Mouse (Mus musculus) limb, embryonic 14.5 days (tissue): ENCODE measurements around the gene Fam240b. TPM values are rescaled to one million over a fixed set of nuclear protein-coding genes. Genes with fewer than 3 reads are reported as not detected.
A peak's percentile ranks its signal among the peaks of the same experiment; 100 is the strongest.

Experiments used
- ATAC-seq: fragments of 200-750 bp; cut with Nextera tagmentation; 2 replicates; pipeline ENCODE4 v1.8.0; 2017; ENCODE audit warnings: low read depth, moderate number of reproducible peaks, moderate TSS enrichment; ENCODE audit not compliant: low FRiP score
- DNase-seq: peaks from one replicate; pipeline ENCODE4 v3.0.0-alpha.2; 2015; ENCODE audit warnings: low spot score
- H3K27ac ChIP-seq: fragments of 300-500 bp; sonication (generic); replicated peaks from 2 replicates; pipeline ENCODE4 v1.5.1; 2014; ENCODE audit warnings: low read depth, mild to moderate bottlenecking, low read length, moderate library complexity, mixed read lengths
- H3K27me3 ChIP-seq: fragments of 300-500 bp; sonication (generic); 2 replicates; pipeline ENCODE4 v1.6.1; 2014; ENCODE audit warnings: low read length, mixed read lengths; ENCODE audit not compliant: control insufficient read depth, insufficient read depth
- H3K36me3 ChIP-seq: fragments of 300-500 bp; sonication (generic); 2 replicates; pipeline ENCODE4 v1.6.1; 2014; ENCODE audit warnings: mild to moderate bottlenecking, low read length, moderate library complexity, mixed read lengths; ENCODE audit not compliant: control insufficient read depth, insufficient read depth
- H3K4me1 ChIP-seq: fragments of 300-500 bp; sonication (generic); 2 replicates; pipeline ENCODE4 v1.6.1; 2014; ENCODE audit warnings: antibody characterized with exemption, low read length, mixed read lengths; ENCODE audit not compliant: control insufficient read depth, insufficient read depth
- H3K4me2 ChIP-seq: fragments of 300-500 bp; sonication (generic); replicated peaks from 2 replicates; pipeline ENCODE4 v1.6.1; 2014; ENCODE audit warnings: low read depth, mild to moderate bottlenecking, low read length, moderate library complexity; ENCODE audit not compliant: severe bottlenecking
- H3K4me3 ChIP-seq: fragments of 300-500 bp; sonication (generic); replicated peaks from 2 replicates; pipeline ENCODE4 v1.5.1; 2014; ENCODE audit warnings: low read length
- H3K9ac ChIP-seq: fragments of 300-500 bp; sonication (generic); 2 replicates; pipeline ENCODE4 v1.6.1; 2014; ENCODE audit warnings: mild to moderate bottlenecking, low read depth, low read length, moderate library complexity; ENCODE audit not compliant: severe bottlenecking
- H3K9me3 ChIP-seq: fragments of 300-500 bp; sonication (generic); 2 replicates; pipeline ENCODE4 v1.6.1; 2016; ENCODE audit warnings: low read length; ENCODE audit not compliant: control insufficient read depth
- POLR2A ChIP-seq: fragments of 200-500 bp; IDR thresholded peaks from 2 replicates; pipeline ENCODE4 v1.8.0; 2012; ENCODE audit warnings: inconsistent platforms, mild to moderate bottlenecking, moderate library complexity, borderline replicate concordance; ENCODE audit not compliant: insufficient read depth, insufficient read length; ENCODE audit errors: extremely low read depth
- WGBS: fragments of 180-500 bp; shearing (Covaris S2); extraction: QIAGEN DNeasy Blood & Tissue Kit; methylation state at CpG from one replicate; pipeline ENCODE4 v1.1.7; 2014; 5-methylcytosine and 5-hydroxymethylcytosine counted together
- polyA plus RNA-seq, 2 experiments: library from polyadenylated mRNA; depleted of rRNA in 1 of 2; stranded (reverse) in 1 of 2; unstranded in 1 of 2; fragments of >200 nt; fragmentation: Nextera tagmentation in 1 of 2; extraction: Ambion mirVana in 1 of 2; gene quantifications; 2 replicates each; pipeline versions ENCODE4 v1.2.1 to v1.2.3; 2012 to 2014

Fam240b gene
- polyA plus RNA-seq, 2 experiments, result not detected

GRCm38 (mm10) chr13:64440592-64440991 is 57.0 kb downstream of the Fam240b start:
- no peak for ATAC-seq
- TF ChIP-seq POLR2A, result no peak
- no peaks in the 10 kb centered on the region for H3K4me1 ChIP-seq
- peaks cover 11% of the 10 kb centered on the region; the same call in 1 of the 2 replicates for H3K36me3 ChIP-seq
- no peak overlapping the region for H3K4me3 ChIP-seq
- no peak for DNase-seq
- H3K9me3 ChIP-seq, result no peaks in the 10 kb centered on the region
- no peak overlapping the region for H3K4me2 ChIP-seq
- H3K27ac ChIP-seq, result no peak overlapping the region
- H3K9ac ChIP-seq, result no peak overlapping the region
- no peaks in the 10 kb centered on the region for H3K27me3 ChIP-seq
- 61% methylated on average over 4 of the region's 4 CpGs for WGBS

GRCm38 (mm10) chr13:64439471-64439870 is 58.1 kb downstream of the Fam240b start:
- Histone ChIP-seq H3K27me3 (no peaks in the 10 kb centered on the region), H3K9ac (no peak overlapping the region), H3K4me1 (no peaks in the 10 kb centered on the region), H3K27ac (no peak overlapping the region), H3K4me2 (no peak overlapping the region), H3K9me3 (no peaks in the 10 kb centered on the region), H3K36me3 (peaks cover 11% of the 10 kb centered on the region; the same call in 1 of the 2 replicates), H3K4me3 (no peak overlapping the region)
- no peak for DNase-seq
- TF ChIP-seq POLR2A, result no peak
- no peak for ATAC-seq
- 78% methylated on average over 5 of the region's 5 CpGs for WGBS

- Histone ChIP-seq H3K4me2 (no peak overlapping the region), H3K36me3 (peaks cover 11% of the 10 kb centered on the region; the same call in 1 of the 2 replicates), H3K4me3 (no peak overlapping the region), H3K9ac (no peak overlapping the region), H3K27me3 (no peaks in the 10 kb centered on the region), H3K4me1 (no peaks in the 10 kb centered on the region), H3K9me3 (no peaks in the 10 kb centered on the region), H3K27ac (no peak overlapping the region)
- no peak for TF ChIP-seq POLR2A
- ATAC-seq (peak; percentile 70), DNase-seq (peak; percentile 61)
- 59% methylated on average over 9 of the region's 9 CpGs for WGBS
Measured at GRCm38 (mm10) chr13:64438863-64439452, 58.6 kb downstream of the Fam240b start.

GRCm38 (mm10) chr13:64437801-64438200 is 59.8 kb downstream of the Fam240b start:
- no peak for TF ChIP-seq POLR2A
- Histone ChIP-seq H3K4me2 (no peak overlapping the region), H3K4me3 (no peak overlapping the region), H3K27ac (no peak overlapping the region), H3K36me3 (peaks cover 11% of the 10 kb centered on the region; the same call in 1 of the 2 replicates), H3K9me3 (no peaks in the 10 kb centered on the region), H3K27me3 (no peaks in the 10 kb centered on the region), H3K9ac (no peak overlapping the region), H3K4me1 (no peaks in the 10 kb centered on the region)
- WGBS, result 65% methylated on average over 7 of the region's 7 CpGs
- DNase-seq (no peak), ATAC-seq (no peak)

GRCm38 (mm10) chr13:64432017-64432995 is 65.3 kb downstream of the Fam240b start, which contains the start of gene Cdk20:
TSS of gene Cdk20 (plus strand) at chr13:64432314.
- WGBS, result 1% methylated on average over 57 of the region's 57 CpGs
- peak; percentile 99 for ATAC-seq
- peak; percentile 97 for DNase-seq

More at GRCm38 (mm10) chr13:64432017-64432995, 65.3 kb downstream of the Fam240b start, which contains the start of gene Cdk20:
- no peaks in the 10 kb centered on the region for H3K9me3 ChIP-seq
- H3K9ac ChIP-seq, result peak within 1 kb of the TSS; percentile 57
- peak within 1 kb of the TSS; percentile 81 for H3K27ac ChIP-seq
- no peaks in the 10 kb centered on the region for H3K27me3 ChIP-seq
- peaks cover 4% of the 10 kb centered on the region for H3K4me1 ChIP-seq
- TF ChIP-seq POLR2A, result no peak
- peak within 1 kb of the TSS; percentile 64 for H3K4me2 ChIP-seq
- no peaks in the 10 kb centered on the region for H3K36me3 ChIP-seq
- H3K4me3 ChIP-seq, result peak within 1 kb of the TSS; percentile 56

Other genes starting within 250 kb of the Fam240b start
- gene Cdc14b, start 222.5 kb downstream of the Fam240b start, polyA plus RNA-seq (2012; rRNA removed), result 15.3 TPM in 2 replicates
- gene Cdc14b, start 222.5 kb downstream of the Fam240b start, polyA plus RNA-seq (2014; fragmentation: Nextera tagmentation; extraction: Ambion mirVana), result 16.1 and 18.2 TPM in 2 replicates
- gene Aaed1, start 185.1 kb downstream of the Fam240b start, polyA plus RNA-seq (2012; rRNA removed), result 19.3 and 19.8 TPM in 2 replicates
- gene Aaed1, start 185.1 kb downstream of the Fam240b start, polyA plus RNA-seq (2014; fragmentation: Nextera tagmentation; extraction: Ambion mirVana), result 31.9 and 32.8 TPM in 2 replicates
- 113 and 161 TPM in 2 replicates for gene Ctsl, start 126.9 kb downstream of the Fam240b start, polyA plus RNA-seq (2012; rRNA removed)
- 228 and 249 TPM in 2 replicates for gene Ctsl, start 126.9 kb downstream of the Fam240b start, polyA plus RNA-seq (2014; fragmentation: Nextera tagmentation; extraction: Ambion mirVana)
- 19.9 and 26.0 TPM in 2 replicates for gene Cdk20, start 65.5 kb downstream of the Fam240b start, polyA plus RNA-seq (2012; rRNA removed)
- 12.3 and 15.2 TPM in 2 replicates for gene Cdk20, start 65.5 kb downstream of the Fam240b start, polyA plus RNA-seq (2014; fragmentation: Nextera tagmentation; extraction: Ambion mirVana)